Mouse (Mus musculus) spleen, adult 2 months (tissue): ENCODE data around the gene Gadd45g.

Experiments
- CTCF ChIP-seq: fragments of 200-500 bp; IDR thresholded peaks from 2 replicates; pipeline ENCODE4 v1.5.1; 2011; ENCODE audit warnings: mild to moderate bottlenecking, inconsistent platforms; ENCODE audit not compliant: insufficient read depth, insufficient read length, insufficient replicate concordance; ENCODE audit errors: extremely low read depth
- POLR2A ChIP-seq: fragments of 200-500 bp; IDR thresholded peaks from 2 replicates; pipeline ENCODE4 v1.6.1; 2011; ENCODE audit warnings: low read depth, low read length, inconsistent platforms

DNA sequence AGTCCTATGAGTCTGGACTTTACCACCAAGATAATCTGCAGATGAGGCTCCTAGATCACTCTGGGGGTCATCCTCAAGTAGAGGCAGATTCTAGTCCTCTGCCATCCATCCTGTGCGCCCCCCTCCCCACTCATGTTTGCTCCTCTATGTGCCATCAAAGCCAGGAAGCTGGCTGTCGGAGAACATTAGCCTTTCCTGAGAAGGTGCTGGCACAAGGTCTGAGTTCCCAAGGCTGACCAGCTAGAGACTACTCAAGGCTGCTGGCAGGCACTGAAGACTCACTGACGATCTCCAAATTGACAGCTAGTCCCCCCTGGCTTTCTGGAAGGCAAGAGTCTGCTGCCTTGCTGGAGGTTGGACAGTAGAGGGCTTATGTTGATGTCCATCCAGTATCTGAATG is 35.7 kb downstream of the Gadd45g start:
- TF ChIP-seq CTCF: no peak
- no peak for TF ChIP-seq POLR2A
